ENCODE assay signal across 9 mouse cellular contexts in the genomic region with DNA sequence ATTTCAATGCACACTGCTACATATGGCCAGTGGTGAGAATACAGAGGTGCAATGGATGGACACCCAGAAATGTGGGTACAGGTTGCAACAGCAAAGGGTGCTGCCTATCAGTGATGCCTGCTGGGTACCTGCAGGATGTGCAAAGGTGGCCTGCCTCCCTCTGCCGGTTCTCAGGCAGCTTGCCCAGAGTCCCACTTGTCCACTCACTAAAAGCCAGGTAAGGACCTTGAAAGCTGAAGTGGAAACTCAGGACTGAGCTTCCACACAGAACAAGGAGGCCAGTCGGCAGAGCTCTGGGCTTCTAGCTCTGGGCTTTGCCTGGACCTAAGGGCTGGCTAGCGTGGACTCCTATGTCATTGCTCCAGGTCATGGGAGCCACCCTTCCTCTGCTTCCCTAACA. TPM values are rescaled to one million over a fixed set of nuclear protein-coding genes. Genes with fewer than 3 reads are reported as not detected.
DNase-seq lines count a peak whose midpoint lies in the region; ATAC-seq lines count a peak whose summit lies in the region.
"Had no signal": no experiment of that assay in that cellular context is flagged by ENCODE, and none has a peak within 500 bp of the region (broad histone marks: within the 10 kb centered on the region; RNA-seq: fewer than 3 reads in every experiment).

No protein-coding gene starts in this region.

- 34% methylated on average over 3 of the region's 3 CpGs for WGBS in limb, embryonic 15.5 days
- 50% methylated on average over 3 of the region's 3 CpGs for WGBS in stomach, embryonic 16.5 days

- no peak overlapping the region for H3K4me2 ChIP-seq in limb, embryonic 15.5 days
- no peak overlapping the region for H3K4me2 ChIP-seq in stomach, embryonic 16.5 days (ENCODE audit: low read depth, low read length)

- H3K4me1 ChIP-seq in megakaryocyte, embryonic 14.5 days = peaks cover 71% of the 10 kb centered on the region
- peaks cover 87% of the 10 kb centered on the region for H3K4me1 ChIP-seq in limb, embryonic 15.5 days
- H3K4me1 ChIP-seq in stomach, embryonic 16.5 days (ENCODE audit: control insufficient read depth, insufficient read depth, low read length) = peaks cover 66% of the 10 kb centered on the region

- H3K36me3 ChIP-seq in megakaryocyte, embryonic 14.5 days (replicated peaks; ENCODE audit: low read length) = peaks cover 32% of the 10 kb centered on the region
- peaks cover 37% of the 10 kb centered on the region for H3K36me3 ChIP-seq in limb, embryonic 15.5 days
- no peaks in the 10 kb centered on the region for H3K36me3 ChIP-seq in stomach, embryonic 16.5 days (ENCODE audit: control insufficient read depth, insufficient read depth, low read length)

- H3K27me3 ChIP-seq in megakaryocyte, embryonic 14.5 days (replicated peaks) = peaks cover 4% of the 10 kb centered on the region
- peaks cover 19% of the 10 kb centered on the region for H3K27me3 ChIP-seq in limb, embryonic 15.5 days
- peaks cover 20% of the 10 kb centered on the region for H3K27me3 ChIP-seq in stomach, embryonic 16.5 days (ENCODE audit: control insufficient read depth, insufficient read depth, low read length)

- H3K4me3 ChIP-seq in megakaryocyte, embryonic 14.5 days (replicated peaks) = peak overlapping the region; percentile 11
- H3K4me3 ChIP-seq in limb, embryonic 15.5 days = no peak overlapping the region
- H3K4me3 ChIP-seq in stomach, embryonic 16.5 days (replicated peaks; ENCODE audit: low read length) = no peak overlapping the region

- peak overlapping the region; percentile 97 for H3K27ac ChIP-seq in limb, embryonic 15.5 days
- H3K27ac ChIP-seq in stomach, embryonic 16.5 days (ENCODE audit: low read length) = peak overlapping the region; percentile 95

- peak; percentile 10 for DNase-seq in gastrocnemius, postnatal 10 days
- no peak for DNase-seq in gastrocnemius, adult 8-10 months (ENCODE audit: low spot score in 2 of 2)
- DNase-seq in right cerebral cortex, postnatal 36 days (ENCODE audit: low spot score in 2 of 2) = no peak
- no peak for DNase-seq in adrenal gland, postnatal 10 days
- DNase-seq: cerebellum, adult 9-10 months had no signal

- H3K9ac ChIP-seq in limb, embryonic 15.5 days = no peak overlapping the region
- H3K9ac ChIP-seq in stomach, embryonic 16.5 days (ENCODE audit: low read length) = peak overlapping the region; percentile 36; the same call in 1 of the 2 replicates

- H3K9me3 ChIP-seq in megakaryocyte, embryonic 14.5 days = no peaks in the 10 kb centered on the region
- no peaks in the 10 kb centered on the region for H3K9me3 ChIP-seq in limb, embryonic 15.5 days
- H3K9me3 ChIP-seq in stomach, embryonic 16.5 days (replicated peaks; ENCODE audit: control insufficient read depth, low read length) = no peaks in the 10 kb centered on the region

- ATAC-seq in megakaryocyte, adult 5-6 weeks (ENCODE audit: poor library complexity, severe bottlenecking) = no peak
- ATAC-seq in limb, embryonic 15.5 days (ENCODE audit: insufficient number of reproducible peaks, low FRiP score, low TSS enrichment, low read depth) = no peak
- no peak for ATAC-seq in stomach, embryonic 16.5 days (ENCODE audit: insufficient read depth, low FRiP score)

RNA-seq across cellular contexts. Expression of gene Lyl1, which starts 10.1 kb away (rescaled TPM):
- total RNA-seq in gastrocnemius, postnatal 10 days (2021) = 1 to 10 TPM; 3.3 to 5.4 TPM
- 1 to 10 TPM in 1 of 4 experiments, under 1 TPM in 3; 0.51 to 1.8 (median 0.57) TPM for total RNA-seq in gastrocnemius, adult 8-10 months (2022)
- 347 and 510 TPM in 2 replicates for polyA plus RNA-seq in megakaryocyte, embryonic 14.5 days (2012; ENCODE audit: insufficient read depth, low replicate concordance)
- 69.0 and 69.9 TPM in 2 replicates for total RNA-seq in megakaryocyte, adult 5-6 weeks (2015)
- 60.3 and 62.0 TPM in 2 replicates for total RNA-seq in megakaryocyte, adult 5-6 weeks (2017)
- polyA plus RNA-seq in limb, embryonic 15.5 days (2015; fragmentation: Nextera tagmentation; extraction: Ambion mirVana) = 5.6 and 6.0 TPM in 2 replicates
- polyA plus RNA-seq in stomach, embryonic 16.5 days (2015; fragmentation: Nextera tagmentation; extraction: Ambion mirVana) = 6.0 and 8.3 TPM in 2 replicates
- total RNA-seq in adrenal gland, postnatal 10 days (2021) = 1 to 10 TPM; 7.8 to 8.5 TPM

RNA-seq across cellular contexts. Expression of gene G430095P16Rik, which starts 11.5 kb away (rescaled TPM):
- 1 to 10 TPM; 2.2 to 2.8 TPM for total RNA-seq in gastrocnemius, postnatal 10 days (2021)
- under 1 TPM in 3 of 4 experiments, not detected in 1; 0.43 to 0.56 (median 0.48) TPM for total RNA-seq in gastrocnemius, adult 8-10 months (2022)
- 2.7 and 19.7 TPM in 2 replicates for polyA plus RNA-seq in megakaryocyte, embryonic 14.5 days (2012; ENCODE audit: insufficient read depth, low replicate concordance)
- total RNA-seq in megakaryocyte, adult 5-6 weeks (2015) = 40.4 and 45.2 TPM in 2 replicates
- total RNA-seq in megakaryocyte, adult 5-6 weeks (2017) = 20.6 and 25.5 TPM in 2 replicates
- 3.8 and 5.5 TPM in 2 replicates for polyA plus RNA-seq in limb, embryonic 15.5 days (2015; fragmentation: Nextera tagmentation; extraction: Ambion mirVana)
- 3.2 and 4.1 TPM in 2 replicates for polyA plus RNA-seq in stomach, embryonic 16.5 days (2015; fragmentation: Nextera tagmentation; extraction: Ambion mirVana)
- total RNA-seq in adrenal gland, postnatal 10 days (2021) = under 1 TPM; 0.51 to 0.88 TPM

RNA-seq across cellular contexts. Expression of gene Nacc1, which starts 23.6 kb away (rescaled TPM):
- 10 to 100 TPM; 38.2 to 39.1 TPM for total RNA-seq in gastrocnemius, postnatal 10 days (2021)
- total RNA-seq in gastrocnemius, adult 8-10 months (2022) = 10 to 100 TPM; 17.6 to 26.4 (median 20.7) TPM
- 144 and 266 TPM in 2 replicates for polyA plus RNA-seq in megakaryocyte, embryonic 14.5 days (2012; ENCODE audit: insufficient read depth, low replicate concordance)
- 42.8 and 43.0 TPM in 2 replicates for total RNA-seq in megakaryocyte, adult 5-6 weeks (2015)
- 31.8 and 36.8 TPM in 2 replicates for total RNA-seq in megakaryocyte, adult 5-6 weeks (2017)
- 13.5 and 13.8 TPM in 2 replicates for polyA plus RNA-seq in limb, embryonic 15.5 days (2015; fragmentation: Nextera tagmentation; extraction: Ambion mirVana)
- 14.4 and 14.5 TPM in 2 replicates for polyA plus RNA-seq in stomach, embryonic 16.5 days (2015; fragmentation: Nextera tagmentation; extraction: Ambion mirVana)
- 10 to 100 TPM; 59.1 to 62.9 TPM for total RNA-seq in adrenal gland, postnatal 10 days (2021)

RNA-seq across cellular contexts. Expression of gene Trmt1, which starts 25.2 kb away (rescaled TPM):
- 10 to 100 TPM; 33.7 to 43.9 TPM for total RNA-seq in gastrocnemius, postnatal 10 days (2021)
- total RNA-seq in gastrocnemius, adult 8-10 months (2022) = 10 to 100 TPM; 44.9 to 73.7 (median 53.5) TPM
- polyA plus RNA-seq in megakaryocyte, embryonic 14.5 days (2012; ENCODE audit: insufficient read depth, low replicate concordance) = 107 and 120 TPM in 2 replicates
- 29.5 and 35.9 TPM in 2 replicates for total RNA-seq in megakaryocyte, adult 5-6 weeks (2015)
- 37.6 and 40.4 TPM in 2 replicates for total RNA-seq in megakaryocyte, adult 5-6 weeks (2017)
- 63.3 and 64.5 TPM in 2 replicates for polyA plus RNA-seq in limb, embryonic 15.5 days (2015; fragmentation: Nextera tagmentation; extraction: Ambion mirVana)
- 53.7 and 54.1 TPM in 2 replicates for polyA plus RNA-seq in stomach, embryonic 16.5 days (2015; fragmentation: Nextera tagmentation; extraction: Ambion mirVana)
- total RNA-seq in adrenal gland, postnatal 10 days (2021) = 10 to 100 TPM; 63.4 to 82.8 TPM

RNA-seq across cellular contexts. Expression of gene Ier2, which starts 48.7 kb away (rescaled TPM):
- total RNA-seq in gastrocnemius, postnatal 10 days (2021) = 10 to 100 TPM; 10.9 to 17.6 TPM
- 1 to 10 TPM; 4.3 to 5.1 (median 4.5) TPM for total RNA-seq in gastrocnemius, adult 8-10 months (2022)
- 106 and 333 TPM in 2 replicates for polyA plus RNA-seq in megakaryocyte, embryonic 14.5 days (2012; ENCODE audit: insufficient read depth, low replicate concordance)
- total RNA-seq in megakaryocyte, adult 5-6 weeks (2015) = 86.1 and 87.5 TPM in 2 replicates
- total RNA-seq in megakaryocyte, adult 5-6 weeks (2017) = 62.7 and 65.3 TPM in 2 replicates
- 80.6 and 81.7 TPM in 2 replicates for polyA plus RNA-seq in limb, embryonic 15.5 days (2015; fragmentation: Nextera tagmentation; extraction: Ambion mirVana)
- polyA plus RNA-seq in stomach, embryonic 16.5 days (2015; fragmentation: Nextera tagmentation; extraction: Ambion mirVana) = 62.4 and 69.5 TPM in 2 replicates
- 10 to 100 TPM; 33.3 to 63.4 TPM for total RNA-seq in adrenal gland, postnatal 10 days (2021)

Comparison
In these comparisons a context has a peak if more than half of its experiments do, and no peak if none do; other contexts are left out.
1. RNA of gene Lyl1, which starts 10.1 kb away (total RNA-seq): 60.3 to 69.9 TPM in megakaryocyte, adult 5-6 weeks; 7.8 to 8.5 TPM in adrenal gland, postnatal 10 days, 3.3 to 5.4 TPM in gastrocnemius, postnatal 10 days and 0.51 to 1.8 TPM in gastrocnemius, adult 8-10 months; every median in the first group is over 4 times any median in the second.
2. RNA of gene G430095P16Rik, which starts 11.5 kb away (total RNA-seq): 20.6 to 45.2 TPM in megakaryocyte, adult 5-6 weeks; 2.2 to 2.8 TPM in gastrocnemius, postnatal 10 days, 0.51 to 0.88 TPM in adrenal gland, postnatal 10 days and 0.43 to 0.56 TPM in gastrocnemius, adult 8-10 months; every median in the first group is over 4 times any median in the second.